Mouse (Mus musculus): Measurements from ENCODE around the gene Gm20498.

GRCm38 (mm10) chr12:81324991-81325390 lies 207.7 kb downstream of the Gm20498 start:
- TF ChIP-seq POLR2A (IDR thresholded peaks at IDR 0.05; ENCODE audit: insufficient read length, low read depth) (no peak), MAX (IDR thresholded peaks at IDR 0.05; ENCODE audit: low read depth) (no peak), MYOG (IDR thresholded peaks at IDR 0.05; ENCODE audit: control insufficient read depth in 1 of 3, insufficient read depth in 1 of 3, insufficient read length in 2 of 3, low read depth in 2 of 3) (no peak), E2F4 (IDR thresholded peaks at IDR 0.05; ENCODE audit: insufficient read depth) (no peak)

All from myocyte (in vitro differentiated cells).